ENCODE assay signal across 8 mouse cellular contexts in genomic region chr1:20933457-20933856, GRCm38 (mm10). TPM values are rescaled to one million over a fixed set of nuclear protein-coding genes. Genes with fewer than 3 reads are reported as not detected.
DNase-seq lines count a peak whose midpoint lies in the region; ATAC-seq and TF ChIP-seq lines count a peak whose summit lies in the region.

No protein-coding gene starts in this region.

- H3K4me3 ChIP-seq in kidney, postnatal 0 days (replicated peaks; ENCODE audit: low read depth, low read length), result no peak overlapping the region
- H3K4me3 ChIP-seq in liver, embryonic 11.5 days (ENCODE audit: low read depth, low read length), result no peak overlapping the region

- peak; percentile 84; the same call in 1 of the 2 replicates for ATAC-seq in kidney, postnatal 0 days (replicated peaks; ENCODE audit: low FRiP score, low read depth)
- ATAC-seq in liver, embryonic 11.5 days (replicated peaks; ENCODE audit: low FRiP score), result peak; percentile 83

- no peak overlapping the region for H3K4me2 ChIP-seq in kidney, postnatal 0 days (ENCODE audit: low read length)
- no peak overlapping the region for H3K4me2 ChIP-seq in liver, embryonic 11.5 days

- H3K4me1 ChIP-seq in kidney, postnatal 0 days (replicated peaks; ENCODE audit: insufficient read depth, low read length), result no peaks in the 10 kb centered on the region
- H3K4me1 ChIP-seq in liver, embryonic 11.5 days (replicated peaks; ENCODE audit: control insufficient read depth, insufficient read depth, low read length), result 0 out of 2 replicates have a peak, but pooled peaks cover 3% of the 10 kb centered on the region

- no peaks in the 10 kb centered on the region for H3K9me3 ChIP-seq in kidney, postnatal 0 days (replicated peaks; ENCODE audit: low read length)
- H3K9me3 ChIP-seq in liver, embryonic 11.5 days (ENCODE audit: control insufficient read depth, low read length), result no peaks in the 10 kb centered on the region

- H3K9ac ChIP-seq in kidney, postnatal 0 days (ENCODE audit: low read depth, low read length), result no peak overlapping the region
- H3K9ac ChIP-seq in liver, embryonic 11.5 days (ENCODE audit: low read depth, low read length), result no peak overlapping the region

- peak; percentile 22 for DNase-seq in 3134 (ENCODE audit: extremely low read depth, insufficient read length, low spot score)
- DNase-seq in T-cell, adult 2 months (ENCODE audit: low spot score), result peak; percentile 70
- peak; percentile 71 for DNase-seq in embryo, embryonic 11 days
- peak; percentile 29 to 61 for DNase-seq in heart, adult 9 months (ENCODE audit: low spot score in 2 of 2)
- DNase-seq in kidney, postnatal 0 days (ENCODE audit: low spot score), result peak; percentile 81
- peak; percentile 39 for DNase-seq in liver, embryonic 11.5 days (ENCODE audit: low spot score)
- DNase-seq in natural killer cell, adult 2 months (ENCODE audit: low spot score in 2 of 2), result peak; percentile 37 to 64
- peak; percentile 69 for DNase-seq in telencephalon, adult 2 months (ENCODE audit: low read depth, low spot score)

- TF ChIP-seq CTCF in kidney, postnatal 0 days (IDR thresholded peaks at IDR 0.05; ENCODE audit: low read depth), result peak; percentile 84

- H3K27me3 ChIP-seq in kidney, postnatal 0 days (ENCODE audit: insufficient read depth, low read length), result no peaks in the 10 kb centered on the region
- H3K27me3 ChIP-seq in liver, embryonic 11.5 days (replicated peaks; ENCODE audit: control insufficient read depth, insufficient read depth, low read length), result no peaks in the 10 kb centered on the region

- no peaks in the 10 kb centered on the region for H3K36me3 ChIP-seq in kidney, postnatal 0 days (ENCODE audit: insufficient read depth, low read length)
- H3K36me3 ChIP-seq in liver, embryonic 11.5 days (ENCODE audit: control insufficient read depth, insufficient read depth, low read length), result no peaks in the 10 kb centered on the region

- no peak overlapping the region for H3K27ac ChIP-seq in kidney, postnatal 0 days
- no peak overlapping the region for H3K27ac ChIP-seq in liver, embryonic 11.5 days (ENCODE audit: low read depth, low read length)

- WGBS in kidney, postnatal 0 days, result 20% methylated on average over 7 of the region's 7 CpGs
- WGBS in liver, embryonic 11.5 days, result 18% methylated on average over 7 of the region's 7 CpGs

RNA-seq across cellular contexts. Expression of gene Efhc1, which starts 18.0 kb away (rescaled TPM):
- polyA plus RNA-seq in kidney, postnatal 0 days (2015; fragmentation: Nextera tagmentation; extraction: Ambion mirVana), result 2.0 and 2.7 TPM in 2 replicates
- polyA plus RNA-seq in liver, embryonic 11.5 days (2014; fragmentation: Nextera tagmentation; extraction: Ambion mirVana), result 0.58 and 1.2 TPM in 2 replicates

RNA-seq across cellular contexts. Expression of gene Paqr8, which starts 43.1 kb away (rescaled TPM):
- 2.1 and 2.6 TPM in 2 replicates for polyA plus RNA-seq in kidney, postnatal 0 days (2015; fragmentation: Nextera tagmentation; extraction: Ambion mirVana)
- 1.4 and 1.9 TPM in 2 replicates for polyA plus RNA-seq in liver, embryonic 11.5 days (2014; fragmentation: Nextera tagmentation; extraction: Ambion mirVana)

Comparison
In these comparisons a context has a peak if more than half of its experiments do, and no peak if none do; other contexts are left out.
1. DNase-seq: peak in every context shown above with its lines; median percentile 81 in kidney, postnatal 0 days; 71 in embryo, embryonic 11 days; 70 in T-cell, adult 2 months; 69 in telencephalon, adult 2 months; 50 in natural killer cell, adult 2 months; 45 in heart, adult 9 months; 39 in liver, embryonic 11.5 days; 22 in 3134.